Mouse (Mus musculus) MEL (cell line): ENCODE results near the gene Gm10401.

ENCODE experiments used
- CTCF ChIP-seq, 3 experiments: IDR thresholded peaks in 2 of 3; conservative IDR thresholded peaks in 1 of 3; 2 replicates each; pipeline ENCODE4 v1.5.1; 2011 to 2012; ENCODE audit warnings: low read length in 3 of 3, low read depth in 2 of 3, mild to moderate bottlenecking in 2 of 3, improper control_type of control experiment in 1 of 3, inconsistent platforms in 1 of 3, mixed read lengths in 1 of 3, moderate library complexity in 1 of 3; ENCODE audit not compliant: control insufficient read depth in 1 of 3, insufficient read depth in 1 of 3, poor library complexity in 1 of 3, severe bottlenecking in 1 of 3
- EP300 ChIP-seq, 2 experiments: IDR thresholded peaks; 2 replicates each; pipeline ENCODE4 v1.6.1; 2011; ENCODE audit warnings: improper control_type of control experiment in 2 of 2, low read length in 2 of 2, low read depth in 1 of 2, mild to moderate bottlenecking in 1 of 2
- MAX ChIP-seq: IDR thresholded peaks from 2 replicates; pipeline ENCODE4 v1.6.1; 2011; ENCODE audit warnings: low read length, improper control_type of control experiment
- MYC ChIP-seq: IDR thresholded peaks from 2 replicates; pipeline ENCODE4 v1.6.1; 2011; ENCODE audit warnings: low read depth, mild to moderate bottlenecking, low read length, improper control_type of control experiment, moderate library complexity
- POLR2A ChIP-seq, 2 experiments: IDR thresholded peaks; 2 replicates each; pipeline ENCODE4 v1.6.1; 2011 to 2012; ENCODE audit warnings: low read length in 2 of 2, mild to moderate bottlenecking in 2 of 2, control low read depth in 1 of 2, improper control_type of control experiment in 1 of 2, low read depth in 1 of 2, moderate library complexity in 1 of 2; ENCODE audit not compliant: control insufficient read depth in 1 of 2, insufficient read depth in 1 of 2, poor library complexity in 1 of 2
- POLR2AphosphoS5 ChIP-seq: IDR thresholded peaks from 2 replicates; pipeline ENCODE4 v1.6.1; 2012; ENCODE audit warnings: low read depth, borderline replicate concordance, mild to moderate bottlenecking, inconsistent platforms, low read length, moderate library complexity, mixed read lengths
- USF1 ChIP-seq: IDR thresholded peaks from 2 replicates; pipeline ENCODE4 v1.6.1; 2014; ENCODE audit warnings: low read depth, mild to moderate bottlenecking, inconsistent platforms, low read length, improper control_type of control experiment, moderate library complexity
- USF2 ChIP-seq, 2 experiments: IDR thresholded peaks; 2 replicates each; pipeline ENCODE4 v1.6.1; 2011 to 2012; ENCODE audit warnings: improper control_type of control experiment in 2 of 2, low read length in 2 of 2, borderline replicate concordance in 1 of 2, inconsistent platforms in 1 of 2, low read depth in 1 of 2, mild to moderate bottlenecking in 1 of 2; ENCODE audit not compliant: insufficient read depth in 1 of 2
- ZC3H11A ChIP-seq: IDR thresholded peaks from 2 replicates; pipeline ENCODE4 v1.6.1; 2012; ENCODE audit warnings: low read depth, mild to moderate bottlenecking, inconsistent platforms, low read length, improper control_type of control experiment

- TF ChIP-seq CTCF (IDR thresholded peaks at IDR 0.05 in 2 of 3, conservative IDR thresholded peaks at IDR 0.05 in 1 of 3; ENCODE audit: control insufficient read depth in 1 of 3, insufficient read depth in 1 of 3, low read depth in 2 of 3, low read length in 3 of 3, poor library complexity in 1 of 3, severe bottlenecking in 1 of 3): no peak
- no peak for TF ChIP-seq USF2 (IDR thresholded peaks at IDR 0.05; ENCODE audit: borderline replicate concordance in 1 of 2, insufficient read depth in 1 of 2, low read depth in 1 of 2, low read length in 2 of 2)
- no peak for TF ChIP-seq ZC3H11A
- TF ChIP-seq POLR2A (IDR thresholded peaks at IDR 0.05; ENCODE audit: control insufficient read depth in 1 of 2, insufficient read depth in 1 of 2, low read depth in 1 of 2, low read length in 2 of 2, poor library complexity in 1 of 2): no peak
- no peak for TF ChIP-seq EP300 (IDR thresholded peaks at IDR 0.05; ENCODE audit: low read depth in 1 of 2, low read length in 2 of 2)
- TF ChIP-seq USF1: no peak
- TF ChIP-seq POLR2AphosphoS5: no peak
- TF ChIP-seq MAX: no peak
- TF ChIP-seq MYC: no peak
These were observed 35.4 kb upstream of the Gm10401 start for GRCm38 (mm10) chr5:115133358-115134066.
